Mouse (Mus musculus) inflammation-experienced regulatory T-cells, adult 6 months (primary cell): ENCODE results near the gene Gm572. TPM values are rescaled to one million over a fixed set of nuclear protein-coding genes. Genes with fewer than 3 reads are reported as not detected.

Source experiments
- polyA plus RNA-seq, 3 experiments: library from polyadenylated mRNA; unstranded; fragments of 100-300 nt; shearing (Covaris generic); gene quantifications; one replicate each; pipeline ENCODE4 v1.2.1; 2017

Gm572 gene
- polyA plus RNA-seq, 3 experiments from 2014 or later = not detected

Other genes with a start within 250 kb of the Gm572 start
- gene Ubiad1, start 198.5 kb upstream of the Gm572 start, polyA plus RNA-seq = 1 to 10 TPM; 8.6 to 9.2 (median 8.7) TPM
- 10 to 100 TPM; 10.1 to 13.5 (median 11.7) TPM for gene Mtor, start 194.7 kb upstream of the Gm572 start, polyA plus RNA-seq
- under 1 TPM; 0.16 to 0.61 (median 0.36) TPM for gene Angptl7, start 142.9 kb upstream of the Gm572 start, polyA plus RNA-seq
- gene Exosc10, start 84.9 kb upstream of the Gm572 start, polyA plus RNA-seq = 100 to 1,000 TPM in 1 of 3 experiments, 10 to 100 TPM in 2; 63.8 to 103 (median 96.2) TPM
- gene Srm, start 51.8 kb upstream of the Gm572 start, polyA plus RNA-seq = 1 to 10 TPM; 4.7 to 5.2 (median 4.8) TPM
- under 1 TPM in 1 of 3 experiments, not detected in 2; 0.63 TPM for gene Masp2, start 40.8 kb upstream of the Gm572 start, polyA plus RNA-seq
- 100 to 1,000 TPM; 149 to 182 (median 164) TPM for gene Tardbp, start 16.3 kb upstream of the Gm572 start, polyA plus RNA-seq
- gene Casz1, start 161.1 kb downstream of the Gm572 start, polyA plus RNA-seq = 1 to 10 TPM in 1 of 3 experiments, under 1 TPM in 2; 0.58 to 1.8 (median 0.80) TPM